Mouse (Mus musculus): ENCODE data around the gene Phc3. TPM values are rescaled to one million over a fixed set of nuclear protein-coding genes. Genes with fewer than 3 reads are reported as not detected.

The Phc3 gene
- polyA plus RNA-seq, 1 experiment from 2014 or later, result 7.3 TPM

Other genes with a start within 250 kb of the Phc3 start
- gene Samd7, start 223.1 kb downstream of the Phc3 start, polyA plus RNA-seq (2014; fragmentation: Nextera tagmentation; extraction: Ambion mirVana), result not detected in 2 replicates
- 64.3 and 71.5 TPM in 2 replicates for gene Sec62, start 176.5 kb downstream of the Phc3 start, polyA plus RNA-seq (2014; fragmentation: Nextera tagmentation; extraction: Ambion mirVana)
- 1.1 and 2.0 TPM in 2 replicates for gene Gpr160, start 113.5 kb downstream of the Phc3 start, polyA plus RNA-seq (2014; fragmentation: Nextera tagmentation; extraction: Ambion mirVana)
- 37.3 and 41.1 TPM in 2 replicates for gene Prkci, start 26.3 kb upstream of the Phc3 start, polyA plus RNA-seq (2014; fragmentation: Nextera tagmentation; extraction: Ambion mirVana)
- gene Skil, start 125.6 kb upstream of the Phc3 start, polyA plus RNA-seq (2014; fragmentation: Nextera tagmentation; extraction: Ambion mirVana), result 57.9 and 71.1 TPM in 2 replicates
- gene Cldn11, start 180.5 kb upstream of the Phc3 start, polyA plus RNA-seq (2014; fragmentation: Nextera tagmentation; extraction: Ambion mirVana), result 7.7 and 8.8 TPM in 2 replicates

Data from hindbrain, embryonic 11.5 days (tissue).